Mouse (Mus musculus) erythroblast, embryonic 14.5 days (primary cell): Measurements from ENCODE around the gene Sv2a.

Experiments used
- GATA1 ChIP-seq: IDR thresholded peaks from 2 replicates; pipeline ENCODE4 v1.6.1; 2012; ENCODE audit warnings: low read length, inconsistent platforms, mixed read lengths
- TAL1 ChIP-seq: IDR thresholded peaks from 3 replicates; pipeline ENCODE4 v1.6.1; 2012; ENCODE audit warnings: low read length, inconsistent platforms, mixed read lengths

DNA sequence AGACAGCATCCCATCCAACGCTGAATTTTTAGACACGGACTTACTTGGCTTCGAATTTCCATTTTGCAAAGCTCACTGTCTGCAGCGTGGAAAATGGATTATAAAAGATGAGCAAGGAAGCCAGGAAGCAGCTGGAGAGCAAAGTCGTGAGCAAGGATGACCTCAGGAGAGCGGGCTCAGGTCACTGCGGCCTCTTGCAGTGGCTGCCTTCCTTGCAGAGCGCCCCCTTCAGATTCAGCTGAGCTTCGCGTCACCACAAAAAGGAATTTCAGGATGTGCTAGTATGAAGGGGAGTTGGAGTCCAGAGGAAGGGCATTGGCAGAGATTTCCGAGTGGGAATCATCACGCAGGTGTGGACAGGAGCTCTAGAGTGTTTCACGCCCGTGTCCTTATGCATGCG, 28.3 kb downstream of the Sv2a start:
- TF ChIP-seq TAL1 = no peak
- TF ChIP-seq GATA1 = no peak
